Mouse (Mus musculus): ENCODE measurements at regions not wholly inside any gene's neighbourhood (a gene's known extent, or its start where the extent isn't known, plus 50 kb on each side); places are given as distances from the start of the nearest gene placed in this dataset.

DNA sequence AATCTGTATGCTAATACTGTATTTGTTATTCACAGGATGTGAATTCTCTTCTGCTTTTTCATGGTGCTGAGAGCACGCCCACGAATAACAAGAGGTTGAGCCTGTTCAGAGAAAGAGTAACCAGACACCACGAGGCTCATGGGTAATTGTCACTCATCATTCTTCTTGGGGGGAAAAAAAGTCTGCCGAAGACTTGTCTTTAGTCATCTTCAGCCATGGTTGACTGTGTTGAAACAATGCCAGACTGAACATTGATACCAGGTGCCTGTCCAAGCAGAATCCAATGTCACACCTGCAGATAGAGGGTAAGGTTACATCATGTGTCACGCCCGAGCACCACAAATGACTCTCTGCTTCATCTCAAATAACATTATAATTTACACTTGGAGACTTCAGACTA lies 418.5 kb downstream of the Fgf9 start:
- no peak for DNase-seq

DNA sequence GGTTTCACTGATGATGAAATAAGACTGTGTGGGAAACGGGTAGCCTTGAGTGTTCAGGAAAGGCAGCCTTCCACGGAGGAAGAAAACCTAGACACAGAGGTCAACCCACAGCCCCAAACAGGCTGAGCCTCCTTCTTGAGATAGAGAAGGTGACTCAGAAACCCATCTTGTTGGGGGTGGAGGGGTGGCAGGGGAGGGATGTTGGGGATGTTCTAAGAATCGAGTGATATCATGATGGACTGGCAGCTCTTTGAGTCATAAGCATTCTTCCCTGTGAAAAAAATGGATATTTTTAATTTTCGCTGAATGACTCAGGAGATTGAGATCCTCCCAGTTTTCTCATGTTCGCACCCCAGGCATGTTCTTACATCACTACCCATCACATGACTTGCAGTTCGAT lies 417.5 kb downstream of the Fgf9 start:
- DNase-seq, result no peak

DNA sequence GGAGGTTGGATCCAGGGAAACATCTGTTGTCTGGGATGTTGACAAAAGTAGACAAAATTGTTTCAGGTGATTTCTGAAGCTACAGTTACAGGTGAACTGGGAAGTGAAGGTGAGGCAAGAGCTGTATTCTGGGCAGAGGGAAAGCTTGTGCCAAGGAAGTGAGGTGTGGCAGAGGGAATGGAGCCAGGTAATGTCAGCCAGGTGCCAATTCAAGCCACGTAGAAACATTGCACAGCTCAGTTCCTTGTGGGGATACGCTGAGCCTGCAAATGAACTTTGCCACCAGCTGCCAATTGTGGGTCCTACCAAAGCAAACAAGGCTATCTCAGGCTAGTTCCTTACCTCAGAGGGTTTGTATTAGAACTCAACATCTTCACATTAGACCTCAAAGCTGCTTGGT lies 410.1 kb downstream of the Fgf9 start:
- no peak for DNase-seq

DNA sequence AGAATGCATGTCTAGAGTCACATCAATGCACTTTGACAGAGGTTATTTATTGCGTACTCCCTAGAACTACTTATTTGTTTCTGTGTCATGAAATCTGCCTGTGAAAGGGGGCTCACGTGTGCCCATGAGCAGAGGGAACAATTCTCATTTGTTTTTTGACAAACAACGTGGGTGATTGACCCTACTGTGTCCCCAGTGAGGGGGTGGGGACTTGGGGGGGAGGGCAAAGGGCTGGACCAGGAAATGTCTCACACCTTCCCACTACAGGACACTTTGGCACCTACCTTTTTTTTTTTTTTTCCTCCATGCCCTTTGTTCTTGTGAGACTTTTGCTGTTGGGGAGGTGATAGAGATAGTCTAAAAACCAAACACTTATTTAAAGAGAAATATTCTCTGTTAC lies 400.3 kb downstream of the Fgf9 start:
- DNase-seq, result no peak

DNA sequence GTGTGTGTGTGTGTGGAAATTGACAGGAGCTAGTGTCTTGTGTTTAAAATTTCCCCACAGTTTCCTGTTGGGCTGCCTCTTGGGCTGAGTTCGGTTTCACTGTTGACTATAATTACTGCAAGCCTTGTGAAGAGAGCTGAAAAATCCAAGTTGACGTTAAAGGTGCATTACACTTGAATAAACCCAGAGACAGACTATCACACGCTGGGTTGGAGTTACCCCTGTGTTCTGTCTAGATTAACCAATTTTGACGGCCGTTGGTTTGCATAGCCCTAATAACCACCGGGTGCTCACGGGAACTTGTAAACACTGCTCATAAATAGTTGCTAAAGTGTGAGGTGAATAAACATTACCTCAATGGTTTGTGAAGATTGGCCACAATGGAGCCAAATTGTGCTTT lies 398.1 kb downstream of the Fgf9 start:
- no peak for DNase-seq

DNA sequence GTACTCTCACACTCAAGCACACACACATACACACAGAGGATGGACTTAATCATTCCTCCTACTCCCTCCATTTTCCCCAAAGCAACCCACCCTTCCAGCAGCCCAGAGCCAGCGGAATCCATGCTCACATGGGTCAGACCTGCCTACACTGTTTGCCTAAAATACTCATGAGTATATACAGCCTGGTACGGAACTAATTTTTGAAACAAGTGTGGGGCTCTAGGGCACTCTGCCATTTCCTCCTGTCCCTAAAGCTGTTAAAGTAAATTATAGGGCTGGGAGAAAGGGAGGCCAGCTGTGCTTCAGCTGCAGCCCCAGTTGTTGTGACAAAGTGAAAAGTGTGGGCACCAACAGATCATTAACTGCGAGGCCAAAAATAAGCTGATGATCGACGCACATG lies 397.5 kb downstream of the Fgf9 start:
- no peak for DNase-seq

DNA sequence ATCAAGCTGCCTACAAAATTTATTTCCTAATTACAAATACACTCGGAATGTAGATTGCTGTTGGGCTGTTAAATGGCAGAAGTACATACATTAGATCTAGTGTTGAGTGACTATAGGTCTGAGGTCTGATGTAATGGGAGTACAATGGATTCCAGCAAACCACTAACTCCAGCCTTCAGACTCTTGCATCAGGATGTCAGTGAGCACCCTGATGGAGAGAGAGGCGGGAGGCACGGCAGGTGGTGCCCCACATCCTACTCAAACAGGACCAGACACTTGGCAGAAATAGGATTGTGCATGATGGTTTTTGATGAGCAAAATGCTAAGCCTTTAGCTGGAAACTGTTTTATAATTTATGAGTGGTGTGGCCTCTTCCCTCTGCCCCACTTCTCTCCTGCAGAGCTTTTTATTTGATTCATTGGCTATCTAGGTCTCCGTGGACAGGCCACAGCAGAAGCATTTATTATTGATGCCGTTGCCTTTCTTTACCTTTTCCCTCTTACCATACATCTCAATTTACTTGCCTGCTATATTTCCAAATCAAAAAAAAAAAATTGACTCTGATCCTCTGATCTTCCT lies 376.5 kb downstream of the Fgf9 start:
- no peak for DNase-seq

DNA sequence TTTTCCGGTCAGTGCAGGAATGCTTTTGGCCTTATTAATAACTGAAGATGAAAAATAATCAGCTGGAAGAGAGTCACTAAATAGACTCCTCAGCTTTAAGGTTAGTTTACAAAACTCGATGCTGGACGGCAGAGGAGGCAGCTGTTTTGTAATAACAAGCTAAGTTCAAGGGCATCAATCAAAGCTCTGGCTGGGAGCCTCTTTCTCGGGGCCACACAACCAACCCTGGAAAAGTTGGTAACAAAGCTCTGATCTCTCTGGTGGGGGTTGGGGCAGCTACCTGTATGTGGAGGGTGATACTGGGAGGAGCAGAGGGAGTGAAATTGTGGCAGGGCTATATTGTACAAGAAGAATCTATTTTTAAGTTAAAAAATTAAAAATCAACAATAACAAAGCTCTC lies 374.1 kb downstream of the Fgf9 start:
- no peak for DNase-seq

DNA sequence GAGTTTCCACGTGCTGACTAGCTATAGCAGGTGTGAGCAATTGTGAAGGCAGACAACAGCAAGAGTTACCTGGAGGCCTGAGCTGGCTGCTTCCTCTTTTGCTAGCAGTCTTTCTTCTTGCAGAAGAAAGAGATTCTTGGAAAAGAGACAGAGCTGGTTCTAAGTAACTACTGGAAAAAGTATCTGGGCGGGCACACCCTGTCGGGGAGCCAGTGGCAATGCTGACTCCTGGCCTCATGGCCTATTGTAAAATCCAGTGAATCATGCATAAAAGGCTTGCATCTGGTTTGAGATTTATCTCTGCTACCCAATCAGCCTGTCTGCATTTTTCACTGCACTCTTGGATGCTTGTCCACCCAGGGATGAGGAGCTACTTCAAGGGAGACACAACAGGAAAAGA lies 372.2 kb downstream of the Fgf9 start:
- no peak for DNase-seq

DNA sequence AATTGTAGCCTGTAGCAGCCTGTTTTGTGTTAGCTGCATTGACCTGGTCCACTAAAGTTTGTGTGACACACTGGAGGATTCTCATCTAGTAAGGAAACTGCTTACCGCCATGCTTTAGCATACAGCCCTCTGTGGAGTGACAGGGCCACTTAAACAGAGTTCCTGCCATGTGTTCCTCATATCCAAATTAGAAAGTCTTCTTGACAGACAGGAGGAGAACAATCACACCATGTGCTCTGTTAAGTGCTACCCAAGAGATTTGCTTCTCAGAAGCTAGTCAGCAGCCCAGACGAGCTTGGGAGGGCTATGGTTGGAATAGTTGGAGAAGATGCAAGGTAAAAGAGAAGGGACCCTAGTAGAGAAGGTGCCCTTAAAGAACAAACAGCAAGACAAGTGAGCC lies 369.6 kb downstream of the Fgf9 start:
- no peak for DNase-seq

DNA sequence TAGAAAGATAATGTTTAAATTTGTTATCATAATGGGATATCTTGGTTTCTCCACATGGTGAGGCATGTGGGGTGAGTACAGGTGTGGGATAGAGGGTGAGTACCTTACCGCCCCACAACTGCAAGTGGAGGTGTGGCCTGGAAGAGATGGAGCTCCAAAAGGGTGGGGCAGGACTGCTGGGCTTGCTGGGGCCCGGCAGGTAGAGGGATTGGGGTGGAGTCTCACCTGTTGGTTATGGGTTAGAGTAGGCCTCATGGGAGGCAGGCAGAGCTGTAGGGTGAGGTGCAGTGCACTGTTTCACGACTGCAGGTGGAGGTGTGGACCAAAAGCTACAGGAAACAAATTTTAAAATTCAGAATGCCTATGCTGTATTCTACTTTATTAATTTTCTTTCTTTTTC lies 365.7 kb downstream of the Fgf9 start:
- no peak for DNase-seq

DNA sequence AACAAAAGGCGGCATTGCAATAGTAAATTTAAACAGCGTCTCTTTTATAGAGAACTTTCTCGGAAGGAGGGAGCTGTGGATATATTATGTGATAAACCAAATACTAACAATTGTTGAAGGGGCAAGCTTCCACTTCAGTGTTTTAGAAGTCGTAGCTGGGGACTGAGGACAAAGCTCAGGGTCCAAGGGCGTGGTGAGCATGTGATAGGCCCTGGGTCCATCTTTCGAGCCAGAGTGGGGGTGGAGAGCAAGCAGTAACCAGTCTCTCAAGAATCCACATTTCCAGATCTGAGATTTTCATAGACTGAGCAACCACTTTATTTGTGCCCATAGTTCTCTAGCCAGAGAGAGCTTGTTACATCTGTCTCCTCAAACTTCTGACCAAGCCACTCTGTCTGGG lies 356.1 kb downstream of the Fgf9 start:
- no peak for DNase-seq

DNA sequence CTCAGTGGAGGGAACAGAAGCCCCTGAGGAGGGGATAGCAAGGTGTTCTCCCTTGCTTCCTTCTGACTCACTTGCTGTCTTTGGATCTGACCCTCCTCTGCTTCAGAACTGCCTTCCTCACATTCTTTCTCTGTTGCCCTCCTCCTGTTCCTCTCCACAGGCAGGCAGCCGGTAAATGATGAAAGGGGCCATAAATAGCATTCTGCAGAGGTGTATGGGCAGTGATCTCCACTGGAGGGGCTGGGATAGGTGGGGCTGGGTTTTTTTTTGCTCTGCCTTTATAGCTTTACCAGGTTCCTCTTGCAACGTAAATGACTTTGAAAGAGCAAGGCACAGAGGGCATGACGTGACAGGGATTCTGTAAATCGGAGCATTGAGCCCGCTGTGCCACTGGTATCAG lies 351.6 kb downstream of the Fgf9 start:
- DNase-seq, result no peak

DNA sequence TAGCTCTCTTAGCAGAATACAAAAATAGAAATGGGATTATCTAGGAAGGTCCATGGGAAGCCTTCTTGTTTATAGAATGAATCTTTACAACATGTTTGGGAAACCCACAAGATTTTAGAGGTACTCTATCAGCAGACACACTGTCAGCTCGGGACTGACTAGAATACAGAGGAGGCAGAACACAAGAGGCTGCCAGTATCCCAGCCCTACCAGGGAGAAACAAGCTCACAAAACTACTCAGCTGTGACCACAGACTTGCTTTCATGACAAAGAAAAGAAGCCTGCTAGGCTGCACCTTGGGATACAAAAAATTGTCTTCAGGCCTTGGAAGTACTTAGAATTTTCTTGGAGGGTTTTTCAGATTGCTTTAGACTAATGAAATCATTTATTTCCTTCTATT lies 347.2 kb downstream of the Fgf9 start:
- DNase-seq, result no peak

DNA sequence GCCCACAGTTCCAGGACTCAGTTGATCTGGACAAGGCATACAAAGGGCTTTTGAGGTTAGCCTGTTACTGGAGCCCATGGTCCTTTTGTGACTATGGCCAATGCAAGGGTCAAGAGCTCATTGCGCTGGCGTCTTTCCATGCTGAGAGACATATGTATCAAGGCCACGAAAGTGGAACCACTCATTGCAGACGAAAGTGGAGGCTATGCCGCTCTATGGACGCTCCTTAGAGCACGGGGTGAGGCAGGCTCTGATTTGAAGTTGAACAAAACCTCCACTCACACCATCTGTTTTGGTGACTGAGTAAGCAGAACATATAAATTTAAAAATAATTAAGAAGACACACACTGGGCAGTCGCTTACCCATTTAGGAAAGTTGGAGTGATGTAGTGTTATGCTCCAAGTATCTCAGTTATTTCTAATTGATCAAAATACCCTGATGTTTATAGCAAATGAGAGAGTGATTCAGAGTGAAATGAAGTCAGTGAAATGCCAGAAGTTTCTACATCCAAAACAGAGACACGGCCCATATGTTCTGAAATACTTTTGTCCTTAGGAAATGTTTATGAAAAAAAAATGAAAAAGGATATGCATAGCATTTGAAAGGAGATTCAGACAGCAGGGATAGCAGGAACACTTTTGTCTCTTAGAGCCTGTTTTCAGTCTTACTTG lies 321.8 kb downstream of the Fgf9 start:
- DNase-seq, result no peak

DNA sequence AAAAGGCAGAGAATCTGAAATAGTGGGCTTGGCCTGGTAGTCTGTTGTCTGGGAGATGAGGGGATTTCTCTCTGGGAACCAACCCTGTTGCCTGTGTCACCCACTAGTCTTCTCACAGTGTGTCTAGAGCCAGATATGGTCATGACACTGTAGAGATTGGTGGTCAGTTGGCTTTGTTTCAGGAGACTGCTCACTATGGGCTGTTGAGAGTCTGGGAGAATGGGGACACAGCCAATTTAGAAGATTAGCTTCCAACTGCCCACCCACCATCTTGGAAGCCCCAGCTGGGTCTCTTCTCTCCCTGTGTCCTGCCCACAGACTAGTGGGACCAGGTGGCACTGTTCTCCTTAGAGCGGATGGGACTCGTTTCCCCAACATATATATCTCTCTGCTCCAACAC lies 320.4 kb downstream of the Fgf9 start:
- no peak for DNase-seq

DNA sequence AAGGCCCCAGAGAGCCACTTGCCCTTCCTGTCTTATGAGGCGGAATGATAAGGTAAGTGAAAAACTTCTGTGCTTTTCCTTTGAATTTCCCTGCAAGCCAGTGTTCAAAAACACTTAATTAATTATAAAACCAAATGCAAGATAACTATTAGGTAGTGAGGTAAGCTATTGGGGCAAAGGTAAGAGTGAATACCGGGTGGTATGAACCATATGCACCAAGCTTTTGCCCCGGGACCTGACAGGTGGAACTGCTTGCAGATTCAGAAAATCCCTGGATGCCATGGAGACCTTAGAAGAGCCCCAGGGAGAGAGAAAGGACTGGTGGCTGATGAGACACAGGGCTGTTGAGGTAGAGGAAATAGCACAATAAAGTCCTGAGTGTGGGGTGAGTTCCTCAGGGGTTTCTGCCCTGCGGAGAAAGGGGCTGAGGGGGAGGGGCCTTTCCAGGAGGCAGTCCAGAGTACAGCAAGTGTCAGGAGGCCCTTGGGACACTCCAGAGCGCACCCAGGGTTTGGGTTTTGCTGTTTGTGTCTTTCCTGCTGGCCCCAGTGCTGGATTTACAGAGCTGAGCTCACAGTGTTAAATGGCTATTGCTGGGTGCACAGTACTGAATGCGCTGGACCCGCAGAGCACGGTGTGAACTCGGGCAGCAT lies 317.1 kb downstream of the Fgf9 start:
- no peak for DNase-seq

DNA sequence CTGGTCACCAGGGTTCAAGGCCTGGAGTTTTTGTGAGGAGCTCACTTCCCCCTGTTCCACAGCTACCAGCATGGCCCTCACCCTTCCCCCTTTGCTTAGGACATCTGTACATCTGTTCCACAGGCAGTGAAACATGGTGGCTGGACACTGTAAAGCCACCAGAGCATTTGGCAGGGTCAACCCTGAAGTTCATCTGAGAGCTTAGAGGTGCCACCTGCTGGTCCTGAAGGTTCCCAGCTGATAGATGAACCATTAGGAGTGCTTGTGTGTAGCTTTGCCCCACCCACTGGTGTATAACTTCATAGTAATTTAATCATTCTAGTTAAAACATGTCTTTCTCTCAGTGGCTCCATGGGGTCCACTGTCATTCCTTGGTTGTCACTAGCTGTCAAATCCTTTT lies 304.7 kb downstream of the Fgf9 start:
- DNase-seq, result no peak

DNA sequence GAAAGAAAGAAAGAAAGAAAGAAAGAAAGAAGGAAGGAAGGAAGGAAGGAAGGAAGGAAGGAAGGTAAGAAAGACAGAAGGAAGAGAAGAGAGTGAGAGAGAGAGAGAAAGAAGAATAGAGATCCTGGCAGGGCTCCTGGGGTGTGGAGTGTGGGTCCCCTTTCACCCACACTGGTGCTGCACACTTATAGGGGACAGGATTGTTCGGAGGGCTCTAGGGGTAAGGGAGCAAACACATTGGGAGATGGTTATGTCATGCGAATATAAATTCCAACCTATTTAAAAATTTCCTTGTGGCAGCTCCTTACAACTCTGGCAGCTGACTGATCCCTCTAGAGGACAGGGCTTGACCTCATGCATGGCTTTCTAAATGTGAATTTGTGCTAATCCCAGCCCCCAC lies 286.5 kb downstream of the Fgf9 start:
- no peak for DNase-seq

DNA sequence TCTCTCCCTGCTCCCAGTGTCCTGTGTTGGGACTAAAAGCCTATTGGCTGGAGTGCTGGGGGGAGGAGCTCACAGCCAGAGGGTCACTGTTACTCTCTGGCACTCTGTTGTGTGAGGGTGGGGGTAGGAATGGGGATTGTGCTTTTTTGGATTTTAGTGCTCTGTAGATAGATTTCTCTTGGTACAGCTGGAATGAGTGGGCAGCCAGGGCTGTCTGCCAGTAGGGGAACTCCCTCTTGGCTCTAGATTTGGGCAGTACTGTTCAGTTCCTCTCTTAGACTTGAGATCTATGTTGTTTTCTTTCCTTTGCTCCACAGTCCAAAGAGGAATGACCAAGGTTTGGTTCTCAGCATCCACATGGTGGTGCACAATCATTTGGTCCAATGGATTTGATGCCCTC lies 282.6 kb downstream of the Fgf9 start:
- no peak for DNase-seq

DNA sequence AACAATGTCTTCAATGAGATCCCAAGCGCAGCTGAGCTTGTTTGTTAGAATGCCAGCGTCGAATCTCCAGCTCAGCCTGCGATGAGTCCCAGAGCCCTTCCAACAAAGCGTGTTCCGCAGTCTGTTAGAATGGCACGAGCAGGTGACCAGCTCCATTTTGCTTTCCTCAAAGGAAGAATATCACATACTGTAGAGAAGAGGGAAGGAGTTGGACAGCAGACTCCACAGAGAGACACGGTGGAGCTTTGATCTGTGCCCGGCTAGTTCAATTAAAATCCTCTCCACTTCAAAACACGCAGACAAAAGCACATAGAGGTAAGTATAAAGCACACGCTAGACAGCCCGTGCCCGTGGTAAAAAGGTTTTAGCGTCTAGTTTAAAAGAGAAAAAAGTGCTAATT lies 265.8 kb downstream of the Fgf9 start:
- no peak for DNase-seq

DNA sequence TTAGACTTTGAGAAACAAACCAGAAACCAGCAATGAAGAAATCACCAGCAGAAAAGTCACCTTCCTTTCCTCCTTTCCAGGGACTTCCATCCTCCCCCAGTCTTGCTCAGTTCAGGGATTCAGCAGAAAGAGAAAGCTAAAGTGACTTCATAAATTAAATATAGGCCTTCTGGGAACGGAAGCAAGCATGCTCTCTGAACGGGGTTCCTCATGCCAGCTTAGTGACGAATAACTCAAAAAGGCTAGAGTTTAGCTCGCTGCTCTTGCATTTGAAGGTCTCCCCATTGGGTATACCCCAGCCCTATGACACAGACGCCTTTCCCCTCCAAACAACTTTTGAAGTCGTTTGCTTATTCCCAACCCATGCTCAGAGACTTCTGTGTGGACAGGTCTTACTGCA lies 252.8 kb downstream of the Fgf9 start:
- no peak for DNase-seq

DNA sequence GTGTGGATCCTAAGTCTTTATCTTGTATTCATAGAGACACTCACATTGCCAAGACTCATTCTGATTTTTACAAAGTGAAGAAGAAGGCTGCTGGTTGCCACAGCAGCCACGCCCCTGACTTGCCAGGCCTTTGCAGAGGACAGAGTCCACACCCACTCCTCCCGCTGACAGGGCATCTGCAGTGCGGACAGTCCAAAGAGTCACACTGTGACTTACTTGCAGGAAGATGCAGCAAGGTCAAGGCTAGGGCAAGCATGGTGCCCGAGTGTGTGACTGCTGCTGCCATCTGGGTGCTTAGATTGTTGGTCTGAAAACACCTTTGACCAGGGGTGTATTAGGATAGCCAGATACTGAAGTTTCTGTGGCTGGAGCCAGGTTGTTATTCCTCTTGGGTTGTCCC lies 252.1 kb downstream of the Fgf9 start:
- DNase-seq, result no peak

DNA sequence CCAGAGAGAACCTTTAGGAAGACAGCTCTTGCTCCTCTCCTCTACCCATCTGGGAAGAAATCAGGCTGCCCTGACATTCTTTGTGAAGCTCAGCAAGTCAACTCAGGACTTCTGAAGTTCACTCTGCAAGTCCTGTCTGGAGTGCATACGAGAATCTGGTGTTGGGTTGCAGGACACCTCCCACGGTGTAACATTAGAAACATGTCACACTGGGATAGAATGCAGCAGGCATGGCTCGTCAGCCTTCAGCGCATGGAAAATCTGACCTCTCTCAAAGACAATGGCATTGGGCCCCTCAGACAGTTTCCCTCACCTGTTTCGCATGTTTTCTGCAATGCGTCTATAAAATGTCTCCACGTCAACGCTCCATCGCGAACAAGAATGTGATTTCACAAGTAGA lies 251.5 kb downstream of the Fgf9 start:
- DNase-seq, result no peak

DNA sequence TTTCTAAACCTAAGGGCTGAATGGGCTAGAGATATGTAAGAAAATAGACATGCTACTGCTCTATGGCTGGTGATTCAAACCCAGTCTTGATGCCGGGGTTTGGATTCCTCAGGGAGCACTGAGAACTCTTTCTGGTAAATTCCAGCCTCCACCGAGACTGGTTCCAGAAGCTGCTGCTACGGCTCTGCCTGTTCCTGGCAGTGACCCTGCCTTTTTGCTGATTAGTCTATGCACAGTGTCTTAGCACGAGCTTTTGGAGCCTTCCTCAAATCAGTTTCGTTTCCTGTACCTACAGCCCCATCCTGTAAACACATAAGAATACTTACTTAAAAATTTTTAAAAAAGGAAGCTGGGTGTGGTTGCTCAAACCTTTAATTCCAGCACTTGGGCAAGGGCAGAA lies 250.9 kb downstream of the Fgf9 start:
- no peak for DNase-seq
